Mouse (Mus musculus) ES-Bruce4 (cell line): ENCODE measurements around the gene Phf11d.
"Not testable (repeated sequence)": the region's sequence is repeated elsewhere in the genome, so short reads cannot be mapped to it uniquely, and the experiment has no call there.

ENCODE experiments used
- CTCF ChIP-seq: IDR thresholded peaks from one replicate; pipeline ENCODE4 v1.8.1; 2011; ENCODE audit warnings: low read depth, low read length
- EP300 ChIP-seq: IDR thresholded peaks from 2 replicates; pipeline ENCODE4 v1.6.1; 2011; ENCODE audit warnings: low read depth, low read length; ENCODE audit not compliant: insufficient read depth
- POLR2A ChIP-seq: IDR thresholded peaks from one replicate; pipeline ENCODE4 v1.8.1; 2011; ENCODE audit warnings: low read length; ENCODE audit not compliant: insufficient read depth

DNA sequence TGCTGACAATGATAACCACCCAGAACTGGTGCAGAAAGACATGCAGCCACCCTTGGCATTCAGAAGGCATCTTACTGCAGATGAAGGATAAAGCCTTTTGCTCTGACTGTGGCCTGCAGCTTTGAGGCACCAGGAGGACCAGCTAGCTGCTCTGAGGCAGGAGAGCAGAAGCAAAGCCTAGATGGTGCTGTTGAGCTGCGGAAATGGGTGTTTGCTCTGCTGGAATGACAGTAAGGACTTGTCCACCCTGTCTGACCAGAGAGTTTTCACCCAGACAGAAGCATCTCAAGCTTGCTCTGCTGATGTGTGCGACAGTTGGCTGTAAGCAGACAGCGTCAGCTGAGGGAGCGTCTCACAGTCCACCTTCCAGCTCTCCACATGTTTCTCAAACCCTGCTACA lies 24.9 kb upstream of the Phf11d start:
- TF ChIP-seq EP300, CTCF, POLR2A: not testable (repeated sequence)
